Mouse (Mus musculus): ENCODE measurements around the gene Higd1b.

Higd1b gene

DNA sequence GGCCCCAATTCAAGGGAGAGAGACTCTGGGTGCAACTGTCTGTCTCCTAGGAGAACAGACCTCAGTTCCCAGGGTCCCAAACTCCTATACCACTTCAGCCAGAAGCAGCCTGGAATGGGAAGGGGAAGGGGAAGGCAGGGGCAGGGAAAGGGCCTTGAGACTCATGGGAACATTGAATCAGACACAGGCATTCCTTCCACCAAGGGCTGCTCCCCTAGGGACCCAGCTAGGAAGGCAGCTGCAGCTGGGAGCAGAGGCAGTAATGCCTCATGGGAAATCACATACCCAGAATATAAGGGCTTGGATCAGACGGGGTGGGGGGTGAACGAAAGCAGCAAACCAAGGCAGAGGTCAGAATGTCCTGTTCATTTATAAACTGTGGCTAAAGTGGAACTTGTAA, 2.5 kb downstream of the Higd1b start:
- no peak for DNase-seq (ENCODE audit: low read depth, low spot score)

- DNase-seq (ENCODE audit: low read depth, low spot score), result no peak
Measured at GRCm38 (mm10) chr11:102838616-102839150, 3.0 kb downstream of the Higd1b start.

- DNase-seq (ENCODE audit: low read depth, low spot score), result no peak
Measured at GRCm38 (mm10) chr11:102845926-102846325, 10.3 kb downstream of the Higd1b start.

DNA sequence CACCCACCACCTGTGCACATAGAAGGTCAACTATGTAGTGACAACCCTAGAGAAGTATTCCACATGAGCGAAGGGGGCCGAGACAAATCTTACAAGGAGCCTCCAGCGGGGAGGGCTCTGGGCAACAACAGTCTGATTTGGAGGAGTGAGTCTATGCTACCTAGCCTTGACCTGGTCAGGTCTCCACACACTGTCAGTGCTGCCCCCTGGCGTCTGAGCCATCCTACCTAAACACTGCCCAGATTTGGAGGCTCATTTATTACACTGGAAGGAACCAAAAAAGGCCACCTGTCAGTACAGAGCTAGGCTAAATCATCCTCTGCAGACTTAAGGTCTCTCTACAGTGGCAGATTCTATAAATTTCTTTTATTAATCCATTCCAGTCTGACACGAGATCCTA, 16.2 kb downstream of the Higd1b start:
- peak; percentile 82 for DNase-seq (ENCODE audit: low read depth, low spot score)

DNA sequence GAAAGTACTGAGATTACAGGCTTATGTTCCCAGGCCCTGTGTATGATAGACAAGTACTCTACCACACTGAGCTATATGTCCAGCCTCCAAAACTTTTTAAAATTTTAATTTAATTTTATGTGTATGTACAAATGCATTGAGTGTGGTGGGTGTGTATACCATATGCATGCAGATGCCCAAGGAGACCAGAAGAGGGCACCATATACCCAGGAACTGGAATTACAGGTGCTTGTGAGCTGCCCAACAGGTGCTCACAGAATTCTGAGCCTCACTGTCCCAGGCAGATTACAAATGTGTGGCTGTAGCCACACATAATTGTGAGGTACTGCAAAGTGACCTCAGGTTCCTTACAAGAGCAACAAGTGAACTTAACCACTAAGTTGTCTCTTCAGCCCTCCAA, 18.1 kb downstream of the Higd1b start:
- DNase-seq (ENCODE audit: low read depth, low spot score), result peak; percentile 58

- DNase-seq (ENCODE audit: low read depth, low spot score), result no peak
Measured at GRCm38 (mm10) chr11:102855941-102856340, 20.3 kb downstream of the Higd1b start.

- DNase-seq (ENCODE audit: low read depth, low spot score), result no peak
Measured at GRCm38 (mm10) chr11:102858951-102859350, 23.3 kb downstream of the Higd1b start.

GRCm38 (mm10) chr11:102859933-102860332, 24.3 kb downstream of the Higd1b start:
- DNase-seq (ENCODE audit: low read depth, low spot score), result no peak

GRCm38 (mm10) chr11:102864272-102864671, 28.6 kb downstream of the Higd1b start:
- DNase-seq (ENCODE audit: low read depth, low spot score), result peak; percentile 69

- DNase-seq (ENCODE audit: low read depth, low spot score), result no peak
Measured at GRCm38 (mm10) chr11:102874801-102875334, 39.2 kb downstream of the Higd1b start.

DNA sequence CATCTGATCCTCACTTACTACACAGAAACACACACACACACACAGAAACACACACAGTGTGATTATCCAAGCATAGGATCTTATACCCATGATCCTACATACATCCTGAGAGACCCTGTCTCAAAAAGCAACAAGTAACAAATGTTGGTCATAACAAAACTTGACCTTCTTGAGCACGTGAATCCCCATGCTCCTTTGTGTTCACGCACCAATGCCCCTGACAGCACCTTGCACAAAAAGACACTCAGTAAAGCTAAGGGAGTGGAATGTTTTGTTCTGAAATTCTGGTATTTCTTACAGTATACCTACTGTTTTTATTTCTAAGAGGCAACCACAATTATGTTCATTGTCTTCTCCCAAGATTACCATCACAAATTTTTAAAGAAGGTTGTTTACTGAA, 43.9 kb downstream of the Higd1b start:
- no peak for DNase-seq (ENCODE audit: low read depth, low spot score)

- DNase-seq (ENCODE audit: low read depth, low spot score), result peak; percentile 94
Measured at GRCm38 (mm10) chr11:102880585-102881313, 45.1 kb downstream of the Higd1b start, which contains the start of the genes Eftud2 and Ccdc103. Gene Eftud2, minus strand, starts transcription at chr11:102880985. Gene Ccdc103, plus strand, starts transcription at chr11:102881204.

GRCm38 (mm10) chr11:102881314-102882198, 45.9 kb downstream of the Higd1b start:
- no peak for DNase-seq (ENCODE audit: low read depth, low spot score)

DNA sequence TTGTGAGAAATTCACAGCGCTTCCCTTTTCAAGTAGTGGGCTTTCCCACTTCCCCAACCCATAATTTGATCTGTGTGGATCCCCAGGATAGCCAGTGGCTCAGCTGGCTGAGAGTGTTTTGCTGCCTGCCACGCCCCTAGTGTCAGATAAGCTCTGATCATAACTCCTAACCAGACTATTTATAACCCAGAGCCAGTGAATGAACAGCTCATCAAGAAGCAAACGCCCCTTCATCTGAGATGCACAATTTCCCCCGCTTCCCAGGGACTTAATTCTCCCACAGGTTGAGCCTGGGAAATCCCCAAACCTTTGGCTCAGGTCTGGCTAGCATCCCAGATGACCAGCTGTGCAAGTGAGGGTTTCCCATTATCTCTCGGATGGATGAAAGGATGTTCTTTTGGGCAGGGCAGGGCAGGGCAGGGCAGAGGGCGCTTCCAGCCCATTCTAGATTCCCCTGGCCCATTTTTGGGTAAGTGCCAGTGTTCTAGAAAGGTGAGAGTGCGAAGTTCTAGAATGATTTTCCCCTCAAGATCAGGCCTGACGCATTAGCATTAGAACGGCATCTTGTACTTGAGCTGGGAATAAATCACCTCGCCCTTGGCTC, 49.1 kb downstream of the Higd1b start, which contains the start of gene Fam187a:
TSS of gene Fam187a (plus strand) at position 554 of the 604 bp plus-strand sequence.
- no peak for DNase-seq (ENCODE audit: low read depth, low spot score)

DNA sequence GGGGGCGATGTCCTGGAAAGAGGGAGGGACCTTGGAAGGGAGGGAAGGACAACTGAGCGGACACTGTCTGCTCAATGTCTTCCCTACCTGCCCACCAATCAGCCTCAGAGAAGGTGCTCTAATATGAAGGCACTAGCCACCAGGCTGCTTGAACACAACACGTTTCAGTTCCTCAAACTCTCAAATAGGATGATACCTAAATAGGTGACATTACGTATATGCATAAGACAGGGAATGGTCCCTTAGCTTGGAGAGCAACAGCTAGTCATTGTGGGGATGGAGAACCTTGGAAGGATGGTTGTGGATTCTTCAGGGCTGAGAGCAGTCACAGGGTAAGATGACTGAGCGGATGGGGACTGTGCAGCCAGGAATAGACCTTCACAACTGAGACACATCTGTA, 51.8 kb downstream of the Higd1b start:
- no peak for DNase-seq (ENCODE audit: low read depth, low spot score)
